Mouse (Mus musculus) cerebellum, postnatal 10 days (tissue): ENCODE results near the gene Fancc.
A peak's percentile ranks its signal among the peaks of the same experiment; 100 is the strongest.
"Not testable (repeated sequence)": the region's sequence is repeated elsewhere in the genome, so short reads cannot be mapped to it uniquely, and the experiment has no call there.

ENCODE experiments used
- DNase-seq, 2 experiments: peaks; one replicate each; pipeline ENCODE4 v3.0.0; 2021; ENCODE audit warnings: mixed read lengths in 2 of 2

Gene Fancc

DNA sequence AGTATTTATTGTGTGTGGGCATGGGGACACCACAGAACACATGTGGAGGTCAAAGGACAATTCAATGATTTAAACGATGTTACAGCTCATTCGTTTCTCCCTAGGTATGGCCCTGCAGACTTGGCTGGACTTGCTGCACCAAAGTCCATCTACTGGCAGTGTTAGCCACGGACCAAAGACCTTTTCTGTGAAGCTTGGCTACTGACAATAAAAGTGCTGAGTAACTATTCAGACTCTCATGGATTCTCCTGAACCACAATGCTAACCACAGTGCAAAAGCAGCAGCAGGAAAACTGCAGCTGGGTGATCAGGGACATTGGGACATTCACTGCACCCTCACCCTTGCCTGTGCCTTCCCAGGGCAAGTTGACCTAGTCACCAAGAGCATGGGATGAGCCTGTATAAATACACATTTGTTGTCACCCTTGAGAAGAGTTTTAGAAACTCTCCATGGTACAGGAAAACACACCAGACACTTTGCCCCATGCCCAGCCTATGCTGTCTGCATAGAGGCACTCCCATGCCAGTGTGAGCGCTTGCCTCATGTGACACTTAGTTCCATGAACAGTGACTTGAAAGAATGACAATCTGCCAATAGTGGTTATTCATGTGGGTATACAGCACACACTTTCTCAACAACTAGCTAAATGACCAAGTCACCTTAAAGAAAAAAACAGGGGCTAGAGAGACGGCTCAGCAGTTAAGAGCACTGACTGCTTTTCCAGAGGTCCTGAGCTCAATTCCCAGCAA lies 151.4 kb downstream of the Fancc start:
- no peak for DNase-seq

- DNase-seq = no peak
These were observed 152.6 kb downstream of the Fancc start for GRCm38 (mm10) chr13:63344481-63344880.

GRCm38 (mm10) chr13:63342781-63343180 lies 154.3 kb downstream of the Fancc start:
- no peak for DNase-seq

DNA sequence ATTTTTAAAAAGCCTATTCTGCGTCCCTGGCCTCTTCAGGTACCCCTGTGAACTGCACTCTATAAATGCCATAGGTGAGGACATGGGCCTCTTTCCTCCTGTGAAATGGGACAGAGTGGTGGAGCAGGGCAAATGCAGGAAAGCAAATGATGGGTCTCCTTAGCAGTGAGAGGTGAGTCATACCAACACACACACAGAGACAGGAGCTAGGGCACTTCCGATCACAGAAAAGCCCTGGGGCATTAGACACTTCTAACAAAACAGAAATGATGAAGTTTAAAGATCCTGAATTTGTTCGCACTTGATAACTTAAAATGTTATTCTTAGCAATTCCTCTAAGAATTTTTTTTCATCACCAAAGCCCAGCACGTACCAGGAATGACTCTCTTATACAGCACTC lies 157.1 kb downstream of the Fancc start:
- DNase-seq = no peak

DNA sequence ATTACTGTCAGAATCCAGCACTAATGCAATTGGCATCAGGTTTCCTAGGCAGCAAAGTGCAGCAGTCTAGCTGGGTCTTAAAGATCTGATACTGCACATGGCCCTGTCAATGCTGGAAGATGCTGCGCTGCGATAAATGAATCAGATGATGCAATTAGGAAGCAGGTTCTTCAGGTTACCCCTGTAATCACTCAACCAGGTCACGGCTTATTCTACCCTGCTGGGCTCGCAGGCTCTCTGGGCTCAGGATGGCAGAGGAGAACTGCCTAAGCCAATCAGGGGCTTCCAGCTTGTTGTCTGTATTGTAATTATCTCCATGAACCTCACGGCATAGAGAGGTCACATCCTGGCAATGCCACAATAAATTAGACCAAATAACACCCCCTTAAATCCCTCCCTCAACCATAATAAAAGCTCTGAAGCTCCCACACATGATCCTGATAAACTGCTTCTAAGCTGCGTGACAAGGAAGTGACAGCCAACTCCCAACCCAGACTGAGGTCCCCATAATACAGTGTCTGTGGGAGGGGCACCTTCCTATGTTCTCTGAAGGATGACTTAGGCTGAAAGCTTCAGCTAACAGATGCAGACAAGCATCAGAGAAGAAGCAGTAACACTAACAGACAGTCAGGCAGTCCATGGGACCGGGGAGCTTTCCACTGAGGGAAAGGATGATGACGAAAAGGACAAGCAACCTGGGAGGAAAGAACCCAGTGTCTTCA lies 159.7 kb downstream of the Fancc start:
- DNase-seq = no peak

DNA sequence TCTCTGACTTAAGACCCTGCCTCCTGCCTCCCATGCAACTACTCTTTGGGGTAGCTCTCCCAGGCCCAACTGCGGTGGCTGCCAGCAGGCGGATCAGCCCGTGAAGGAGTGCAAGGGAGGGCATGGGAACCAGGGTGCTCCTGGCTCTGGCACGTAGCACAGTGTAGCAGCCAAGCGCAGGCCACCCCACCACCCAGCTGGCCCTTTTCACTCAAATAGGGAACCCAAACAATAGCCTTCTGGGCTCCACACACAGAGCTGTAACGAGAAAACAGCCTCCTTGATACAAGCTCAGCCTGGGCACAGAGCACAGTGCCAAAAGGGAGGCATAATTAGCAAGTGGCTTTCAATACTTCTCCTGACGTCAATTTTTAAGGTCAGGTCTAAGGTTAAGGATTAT lies 160.7 kb downstream of the Fancc start:
- DNase-seq = peak in 1 of 2 experiments; percentile 48

- peak; percentile 54 to 68 for DNase-seq
These were observed 161.5 kb downstream of the Fancc start for GRCm38 (mm10) chr13:63335421-63336134.

GRCm38 (mm10) chr13:63332576-63333300 lies 164.3 kb downstream of the Fancc start:
- peak; percentile 75 to 82 for DNase-seq

- DNase-seq = peak; percentile 78 to 82
These were observed 165.7 kb downstream of the Fancc start for GRCm38 (mm10) chr13:63331379-63331778.

DNA sequence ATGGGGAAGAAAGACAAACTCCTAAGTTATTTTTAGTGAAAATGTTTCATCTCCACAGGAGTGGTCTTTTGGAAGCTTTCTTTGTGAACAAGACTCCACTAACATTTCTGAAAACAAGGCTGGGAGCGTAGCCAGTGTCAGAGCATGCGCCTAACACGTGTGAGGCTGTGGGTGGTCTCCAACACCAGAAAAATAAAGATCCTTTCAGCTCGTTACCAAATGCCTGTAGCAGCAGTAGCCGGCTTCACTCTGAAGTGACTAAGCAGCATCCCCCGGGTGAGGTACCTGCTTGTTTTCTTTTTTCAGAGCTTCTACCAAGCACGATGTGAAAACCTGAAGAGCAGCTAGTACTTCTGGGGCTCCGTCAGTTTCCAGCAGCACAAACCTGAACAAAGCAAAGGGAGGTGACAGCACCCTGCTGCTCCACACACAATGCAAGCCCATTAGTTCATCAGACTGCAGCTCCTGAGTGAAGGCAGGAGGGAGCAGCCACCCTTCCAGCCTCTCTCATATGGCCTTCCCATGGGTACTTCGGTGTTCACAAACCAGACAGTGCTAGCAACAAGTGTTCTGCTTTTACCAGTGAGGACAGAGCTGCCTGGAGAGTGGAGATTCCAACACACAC lies 166.7 kb downstream of the Fancc start:
- peak in 1 of 2 experiments; percentile 36 for DNase-seq

GRCm38 (mm10) chr13:63326015-63326414 lies 171.1 kb downstream of the Fancc start:
- no peak for DNase-seq

DNA sequence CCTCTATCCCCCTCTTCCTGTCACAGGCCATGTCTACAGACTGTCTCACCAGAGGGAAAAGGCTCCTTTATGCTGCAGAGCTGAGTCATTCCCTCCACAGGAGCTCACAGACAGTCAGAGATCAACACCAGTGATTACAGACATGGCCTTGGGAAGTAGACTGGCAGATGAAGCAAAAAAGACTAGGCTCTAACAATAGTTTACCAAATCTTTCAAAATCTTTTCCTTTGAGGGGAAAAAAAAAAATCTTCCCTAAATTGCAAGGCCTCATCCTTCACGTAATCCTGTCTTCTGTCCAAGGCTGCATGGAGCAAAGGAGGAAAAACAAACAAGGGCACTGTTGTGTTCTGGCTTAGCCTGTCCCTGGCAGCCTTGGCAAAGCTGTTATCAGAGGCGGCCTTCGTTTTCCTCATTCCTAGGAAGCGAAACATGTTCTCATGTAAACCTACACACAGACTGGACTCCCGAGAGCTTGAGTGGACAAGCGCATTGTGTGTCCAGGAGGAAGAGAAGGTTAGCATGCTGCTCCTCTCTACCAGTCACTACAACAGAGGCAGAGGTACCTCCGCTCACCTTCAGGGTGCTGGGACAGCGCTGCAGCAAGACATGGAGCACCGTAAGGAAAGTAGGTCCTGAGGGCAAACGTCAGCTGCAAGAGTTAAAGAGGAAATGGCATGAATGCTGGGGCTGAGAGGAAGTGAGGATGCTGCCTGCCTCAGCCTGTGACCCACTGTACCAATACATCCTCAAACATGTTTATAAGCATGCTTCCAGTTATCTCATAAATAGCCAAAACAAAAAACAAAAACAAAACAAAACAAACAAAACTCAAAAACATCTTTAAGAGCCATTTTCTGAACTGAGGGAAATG lies 171.9 kb downstream of the Fancc start:
- DNase-seq = no peak

GRCm38 (mm10) chr13:63324311-63324710 lies 172.8 kb downstream of the Fancc start:
- no peak for DNase-seq

DNA sequence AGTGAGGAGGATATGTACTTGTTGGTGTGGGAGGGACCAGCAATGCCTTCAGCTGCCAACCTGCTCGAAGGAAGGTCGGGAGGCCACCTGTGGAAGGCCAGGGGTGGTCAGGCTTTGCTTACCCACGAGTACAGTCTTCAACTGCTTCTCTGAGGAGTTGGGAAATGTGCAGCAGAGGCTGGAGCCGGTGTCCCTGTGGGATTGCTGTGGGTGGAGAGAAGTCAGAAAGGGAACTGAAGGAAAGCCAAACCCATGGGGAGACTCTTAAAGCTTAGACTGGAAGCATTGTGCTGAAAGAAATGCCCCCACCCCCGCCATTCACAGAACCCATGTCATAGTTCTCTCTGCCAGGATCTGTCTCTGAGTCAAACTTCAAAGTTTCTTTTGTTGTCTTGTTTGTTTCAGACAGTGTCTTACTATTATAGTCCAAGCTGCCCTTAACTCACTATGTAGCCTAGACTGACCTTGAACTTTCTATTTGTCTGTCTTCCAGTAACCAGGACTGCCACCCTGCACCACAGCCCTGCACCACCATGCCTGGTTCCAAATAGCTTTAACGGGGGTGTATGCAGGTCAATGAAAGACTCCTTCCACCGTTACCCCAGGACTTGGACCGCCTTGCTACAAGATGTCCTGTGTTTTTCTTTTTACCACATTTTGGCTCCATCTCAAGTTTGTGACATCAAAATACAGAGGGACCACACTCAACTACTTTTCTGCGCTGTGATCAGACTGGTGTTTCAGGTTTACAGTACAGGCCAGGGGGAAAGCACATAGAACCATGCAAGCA lies 173.6 kb downstream of the Fancc start:
- DNase-seq = no peak

GRCm38 (mm10) chr13:63322756-63323155 lies 174.3 kb downstream of the Fancc start:
- DNase-seq = no peak

DNA sequence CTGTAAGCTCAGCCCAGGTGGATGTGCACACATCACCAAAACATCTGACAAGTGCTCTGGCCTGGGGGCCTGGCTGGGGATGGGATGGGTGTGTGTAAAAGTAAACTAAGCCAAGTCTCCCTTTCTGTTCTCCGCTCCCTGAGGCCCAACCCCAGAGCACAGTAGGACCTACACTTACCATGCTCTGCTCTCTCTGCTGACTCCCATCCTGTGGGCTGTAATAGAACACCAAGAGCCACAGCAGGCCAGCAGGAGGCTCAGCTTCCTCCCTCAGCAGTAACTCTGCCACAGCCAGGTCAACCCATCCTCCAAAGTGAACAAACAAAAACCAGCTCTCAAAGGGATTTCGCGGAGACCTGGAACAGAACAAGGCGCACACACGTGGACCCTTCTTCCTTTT lies 175.4 kb downstream of the Fancc start:
- no peak for DNase-seq

GRCm38 (mm10) chr13:63319814-63320213 lies 177.3 kb downstream of the Fancc start:
- DNase-seq = no peak

GRCm38 (mm10) chr13:63317681-63318104 lies 179.4 kb downstream of the Fancc start:
- DNase-seq = peak; percentile 47 to 50

GRCm38 (mm10) chr13:63316407-63316806 lies 180.7 kb downstream of the Fancc start:
- DNase-seq = no peak

DNA sequence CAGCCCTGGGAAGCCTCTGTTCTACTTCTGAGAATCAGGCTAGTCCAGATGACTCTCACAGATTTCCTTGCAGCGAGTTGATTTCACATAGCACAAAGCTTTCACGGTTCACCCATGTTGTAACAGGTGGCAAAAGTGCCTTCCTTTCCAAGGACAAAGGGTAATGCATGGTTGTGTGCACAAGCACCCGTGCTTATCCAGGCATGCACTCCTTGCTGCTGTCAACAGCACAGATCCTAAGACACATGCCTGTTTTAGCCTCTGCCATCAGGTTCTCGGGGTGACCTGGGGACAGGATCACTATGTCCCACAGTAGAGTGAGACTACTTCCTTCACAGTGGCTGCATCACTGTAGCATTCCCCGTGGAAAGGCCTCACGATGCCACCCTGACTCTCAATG lies 181.3 kb downstream of the Fancc start:
- DNase-seq = no peak

DNA sequence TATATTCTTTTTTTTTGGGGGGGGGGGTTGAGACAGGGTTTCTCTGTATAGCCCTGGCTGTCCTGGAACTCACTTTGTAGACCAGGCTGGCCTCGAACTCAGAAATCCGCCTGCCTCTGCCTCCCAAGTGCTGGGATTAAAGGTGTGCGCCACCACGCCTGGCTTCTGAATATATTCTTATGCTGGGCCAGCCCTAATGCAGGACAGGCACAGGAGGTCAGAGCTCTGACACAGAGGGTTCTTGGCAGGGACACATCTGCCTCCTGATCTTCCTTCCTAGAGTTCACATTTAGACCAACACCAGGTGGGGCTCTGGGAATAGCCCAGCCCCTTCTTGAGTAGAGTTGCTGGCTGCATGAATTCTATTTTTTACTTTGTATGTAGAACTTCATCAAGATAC lies 182.0 kb downstream of the Fancc start:
- DNase-seq = not testable (repeated sequence)
